Mouse (Mus musculus): Measurements from ENCODE around the gene Rsad1. TPM values are rescaled to one million over a fixed set of nuclear protein-coding genes. Genes with fewer than 3 reads are reported as not detected.

The Rsad1 gene
- 9.3 and 12.9 TPM in 2 replicates for total RNA-seq (2014; rRNA removed)
- 9.2 and 11.3 TPM in 2 replicates for polyA plus RNA-seq (2015; fragmentation: Nextera tagmentation; extraction: Ambion mirVana)

GRCm38 (mm10) chr11:94548888-94549690, at the start of gene Rsad1:
Gene Rsad1, minus strand, starts transcription at chr11:94549255.
- Histone ChIP-seq H3K9me3 (ENCODE audit: low read length) (no peaks in the 10 kb centered on the region), H3K9ac (replicated peaks; ENCODE audit: low read length) (peak within 1 kb of the TSS; percentile 69), H3K27ac (peak within 1 kb of the TSS; percentile 80), H3K4me2 (ENCODE audit: low read depth, low read length) (peak within 1 kb of the TSS; percentile 93), H3K4me3 (ENCODE audit: low read length) (peak within 1 kb of the TSS; percentile 41), H3K36me3 (ENCODE audit: insufficient read depth, low read length) (no peaks in the 10 kb centered on the region), H3K27me3 (ENCODE audit: insufficient read depth, low read length) (no peaks in the 10 kb centered on the region), H3K4me1 (ENCODE audit: insufficient read depth, low read length) (peaks cover 7% of the 10 kb centered on the region; the same call in 1 of the 2 replicates)
- TF ChIP-seq CTCF (IDR thresholded peaks at IDR 0.05; ENCODE audit: low read depth): peak; percentile 97
- WGBS: 4% methylated on average over 49 of the region's 49 CpGs
- DNase-seq (ENCODE audit: low spot score): peak; percentile 97
- peak; percentile 94 for ATAC-seq

- Histone ChIP-seq H3K9me3 (ENCODE audit: low read length) (no peaks in the 10 kb centered on the region), H3K27me3 (ENCODE audit: insufficient read depth, low read length) (no peaks in the 10 kb centered on the region), H3K4me2 (ENCODE audit: low read depth, low read length) (no peak overlapping the region), H3K4me3 (ENCODE audit: low read length) (no peak overlapping the region), H3K4me1 (ENCODE audit: insufficient read depth, low read length) (no peaks in the 10 kb centered on the region), H3K9ac (replicated peaks; ENCODE audit: low read length) (no peak overlapping the region), H3K27ac (no peak overlapping the region), H3K36me3 (ENCODE audit: insufficient read depth, low read length) (no peaks in the 10 kb centered on the region)
- TF ChIP-seq CTCF (IDR thresholded peaks at IDR 0.05; ENCODE audit: low read depth): no peak
- 85% methylated on average over 6 of the region's 6 CpGs for WGBS
- ATAC-seq (no peak), DNase-seq (ENCODE audit: low spot score) (no peak)
Observed at GRCm38 (mm10) chr11:94598437-94599120, 49.5 kb upstream of the Rsad1 start.

GRCm38 (mm10) chr11:94597319-94597718, 48.3 kb upstream of the Rsad1 start:
- H3K4me2 ChIP-seq (ENCODE audit: low read depth, low read length): no peak overlapping the region
- H3K27ac ChIP-seq: no peak overlapping the region
- H3K4me3 ChIP-seq (ENCODE audit: low read length): no peak overlapping the region
- H3K36me3 ChIP-seq (ENCODE audit: insufficient read depth, low read length): no peaks in the 10 kb centered on the region
- H3K9me3 ChIP-seq (ENCODE audit: low read length): no peaks in the 10 kb centered on the region
- H3K9ac ChIP-seq (replicated peaks; ENCODE audit: low read length): no peak overlapping the region
- 61% methylated on average over 4 of the region's 4 CpGs for WGBS
- no peaks in the 10 kb centered on the region for H3K4me1 ChIP-seq (ENCODE audit: insufficient read depth, low read length)
- ATAC-seq: no peak
- H3K27me3 ChIP-seq (ENCODE audit: insufficient read depth, low read length): no peaks in the 10 kb centered on the region
- TF ChIP-seq CTCF (IDR thresholded peaks at IDR 0.05; ENCODE audit: low read depth): no peak
- DNase-seq (ENCODE audit: low spot score): peak; percentile 28

GRCm38 (mm10) chr11:94596311-94596852, 47.3 kb upstream of the Rsad1 start:
- Histone ChIP-seq H3K27me3 (ENCODE audit: insufficient read depth, low read length) (no peaks in the 10 kb centered on the region), H3K4me2 (ENCODE audit: low read depth, low read length) (no peak overlapping the region), H3K27ac (no peak overlapping the region), H3K4me1 (ENCODE audit: insufficient read depth, low read length) (no peaks in the 10 kb centered on the region), H3K4me3 (ENCODE audit: low read length) (no peak overlapping the region), H3K9ac (replicated peaks; ENCODE audit: low read length) (no peak overlapping the region), H3K9me3 (ENCODE audit: low read length) (no peaks in the 10 kb centered on the region), H3K36me3 (ENCODE audit: insufficient read depth, low read length) (no peaks in the 10 kb centered on the region)
- TF ChIP-seq CTCF (IDR thresholded peaks at IDR 0.05; ENCODE audit: low read depth): no peak
- ATAC-seq: no peak
- no peak for DNase-seq (ENCODE audit: low spot score)
- WGBS: 73% methylated on average over 7 of the region's 7 CpGs

GRCm38 (mm10) chr11:94587511-94587910, 38.5 kb upstream of the Rsad1 start:
- Histone ChIP-seq H3K4me1 (ENCODE audit: insufficient read depth, low read length) (no peaks in the 10 kb centered on the region), H3K27me3 (ENCODE audit: insufficient read depth, low read length) (no peaks in the 10 kb centered on the region), H3K27ac (no peak overlapping the region), H3K36me3 (ENCODE audit: insufficient read depth, low read length) (no peaks in the 10 kb centered on the region), H3K9me3 (ENCODE audit: low read length) (no peaks in the 10 kb centered on the region), H3K4me3 (ENCODE audit: low read length) (no peak overlapping the region), H3K9ac (replicated peaks; ENCODE audit: low read length) (no peak overlapping the region), H3K4me2 (ENCODE audit: low read depth, low read length) (no peak overlapping the region)
- ATAC-seq (no peak), DNase-seq (ENCODE audit: low spot score) (no peak)
- WGBS: 71% methylated on average over 6 of the region's 6 CpGs
- TF ChIP-seq CTCF (IDR thresholded peaks at IDR 0.05; ENCODE audit: low read depth): no peak

GRCm38 (mm10) chr11:94585091-94585490, 36.0 kb upstream of the Rsad1 start:
- Histone ChIP-seq H3K4me1 (ENCODE audit: insufficient read depth, low read length) (no peaks in the 10 kb centered on the region), H3K4me3 (ENCODE audit: low read length) (no peak overlapping the region), H3K9ac (replicated peaks; ENCODE audit: low read length) (no peak overlapping the region), H3K36me3 (ENCODE audit: insufficient read depth, low read length) (no peaks in the 10 kb centered on the region), H3K27me3 (ENCODE audit: insufficient read depth, low read length) (no peaks in the 10 kb centered on the region), H3K9me3 (ENCODE audit: low read length) (no peaks in the 10 kb centered on the region), H3K4me2 (ENCODE audit: low read depth, low read length) (no peak overlapping the region), H3K27ac (no peak overlapping the region)
- WGBS: 94% methylated on average over 9 of the region's 9 CpGs
- ATAC-seq (no peak), DNase-seq (ENCODE audit: low spot score) (no peak)
- no peak for TF ChIP-seq CTCF (IDR thresholded peaks at IDR 0.05; ENCODE audit: low read depth)
